ENCODE assay signal across 15 mouse cellular contexts in the genomic region with DNA sequence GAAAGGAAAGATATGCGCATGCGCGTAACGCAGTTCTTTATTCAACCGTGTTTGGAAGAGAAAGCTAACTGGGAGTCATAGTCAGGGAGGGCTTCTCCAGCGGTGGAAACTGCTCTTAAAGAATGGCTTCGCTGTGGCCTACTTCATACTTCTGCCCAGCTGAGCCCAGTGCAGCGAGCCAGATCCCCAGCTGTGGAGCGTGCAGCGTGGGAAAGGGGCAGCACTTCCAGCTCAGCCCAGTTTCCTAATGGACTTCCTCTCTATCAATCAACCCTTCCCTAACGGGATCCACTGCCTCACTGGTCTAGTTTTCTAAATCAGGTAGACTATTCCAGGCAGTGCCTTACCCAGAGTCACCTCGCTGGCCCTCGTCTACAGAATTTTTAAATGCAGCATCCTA.
DNase-seq lines count a peak whose midpoint lies in the region; ATAC-seq and TF ChIP-seq lines count a peak whose summit lies in the region.
"Had no signal": no experiment of that assay in that cellular context is flagged by ENCODE, and none has a peak within 500 bp of the region (broad histone marks: within the 10 kb centered on the region; RNA-seq: fewer than 3 reads in every experiment).

No protein-coding gene starts in this region.

- peaks cover 2% of the 10 kb centered on the region; the same call in 1 of the 2 replicates for H3K4me1 ChIP-seq in heart, adult 2 months (ENCODE audit: control insufficient read depth, insufficient read depth, low read length)
- H3K4me1 ChIP-seq in heart, embryonic 12.5 days (replicated peaks), result no peaks in the 10 kb centered on the region
- H3K4me1 ChIP-seq in hindbrain, embryonic 16.5 days (ENCODE audit: control insufficient read depth, insufficient read depth, low read depth, low read length), result no peaks in the 10 kb centered on the region
- H3K4me1 ChIP-seq: embryonic facial prominence, embryonic 10.5 days; hindbrain, embryonic 10.5 days; liver, embryonic 13.5 days; neural tube, embryonic 12.5 days had no signal

- H3K4me2 ChIP-seq in heart, embryonic 12.5 days, result no peak overlapping the region
- no peak overlapping the region for H3K4me2 ChIP-seq in hindbrain, embryonic 16.5 days (ENCODE audit: low read length)
- H3K4me2 ChIP-seq: liver, embryonic 13.5 days; neural tube, embryonic 12.5 days had no signal

- intact Hi-C loops in heart, adult 2 months (cut with DNase I), result no loop called here
- intact Hi-C loops in heart, postnatal 10 days (cut with DNase I), result no loop called here

- H3K9me3 ChIP-seq in heart, embryonic 12.5 days (replicated peaks), result peaks cover 4% of the 10 kb centered on the region; the same call in 1 of the 2 replicates
- H3K9me3 ChIP-seq in hindbrain, embryonic 16.5 days (ENCODE audit: control insufficient read depth, low read length), result no peaks in the 10 kb centered on the region; the same call in 1 of the 2 replicates
- H3K9me3 ChIP-seq: embryonic facial prominence, embryonic 10.5 days; liver, embryonic 13.5 days had no signal

- 59% methylated on average over 13 of the region's 13 CpGs for WGBS in heart, adult 2 months
- 67% methylated on average over 13 of the region's 13 CpGs for WGBS in heart, embryonic 12.5 days
- WGBS in hindbrain, embryonic 16.5 days, result 73% methylated on average over 13 of the region's 13 CpGs

- TF ChIP-seq POLR2A in heart, adult 2 months (IDR thresholded peaks at IDR 0.05; ENCODE audit: insufficient read depth, low read depth, low read length), result no peak

- no peak for TF ChIP-seq CTCF in heart, adult 2 months (IDR thresholded peaks at IDR 0.05)

- TF ChIP-seq EP300 in heart, adult 2 months (IDR thresholded peaks at IDR 0.05; ENCODE audit: insufficient read depth, low read depth, low read length), result no peak

- H3K79me2 ChIP-seq in heart, adult 2 months (replicated peaks; ENCODE audit: control insufficient read depth, insufficient read depth, low read length), result no peaks in the 10 kb centered on the region

- ATAC-seq in heart, embryonic 12.5 days (ENCODE audit: insufficient number of reproducible peaks, low FRiP score), result no peak
- ATAC-seq in hindbrain, embryonic 16.5 days, result no peak
- ATAC-seq: forebrain, embryonic 16.5 days; inflammation-experienced regulatory T-cells, adult 6 months had no signal

- H3K27ac ChIP-seq in heart, adult 2 months, result no peak overlapping the region
- H3K27ac ChIP-seq in heart, embryonic 12.5 days (ENCODE audit: poor library complexity, severe bottlenecking), result no peak overlapping the region
- H3K27ac ChIP-seq in hindbrain, embryonic 16.5 days (ENCODE audit: low read depth, low read length), result no peak overlapping the region
- H3K27ac ChIP-seq: embryonic facial prominence, embryonic 10.5 days; hindbrain, embryonic 10.5 days; left cerebral cortex, adult 2 months; liver, embryonic 13.5 days; neural tube, embryonic 12.5 days had no signal

- DNase-seq in heart, adult 2 months, result peak; percentile 39 to 48
- DNase-seq in retina, embryonic 14.5 days (ENCODE audit: low spot score), result peak; percentile 10
- no peak for DNase-seq in retina, postnatal 1 day
- DNase-seq in heart, postnatal 10 days, result peak; percentile 54 to 67
- DNase-seq in lung, postnatal 4 days, result peak; percentile 15 to 58

- H3K4me3 ChIP-seq in heart, adult 2 months, result no peak overlapping the region
- no peak overlapping the region for H3K4me3 ChIP-seq in heart, embryonic 12.5 days
- H3K4me3 ChIP-seq in hindbrain, embryonic 16.5 days (ENCODE audit: low read length), result no peak overlapping the region
- H3K4me3 ChIP-seq: embryonic facial prominence, embryonic 10.5 days; erythroblast, embryonic 14.5 days; hindbrain, embryonic 10.5 days; left cerebral cortex, adult 2 months; liver, embryonic 13.5 days; neural tube, embryonic 12.5 days had no signal

- no peaks in the 10 kb centered on the region for H3K27me3 ChIP-seq in heart, adult 2 months (ENCODE audit: control insufficient read depth, insufficient read depth, low read length)
- H3K27me3 ChIP-seq in heart, embryonic 12.5 days (replicated peaks), result no peaks in the 10 kb centered on the region
- no peaks in the 10 kb centered on the region for H3K27me3 ChIP-seq in hindbrain, embryonic 16.5 days (replicated peaks; ENCODE audit: control insufficient read depth, insufficient read depth, low read length)
- H3K27me3 ChIP-seq: liver, embryonic 13.5 days; neural tube, embryonic 12.5 days had no signal

- H3K36me3 ChIP-seq in heart, adult 2 months (ENCODE audit: control insufficient read depth, insufficient read depth, low read length), result no peaks in the 10 kb centered on the region
- no peaks in the 10 kb centered on the region for H3K36me3 ChIP-seq in heart, embryonic 12.5 days
- no peaks in the 10 kb centered on the region for H3K36me3 ChIP-seq in hindbrain, embryonic 16.5 days (ENCODE audit: control insufficient read depth, insufficient read depth, low read length)
- H3K36me3 ChIP-seq: embryonic facial prominence, embryonic 10.5 days; hindbrain, embryonic 10.5 days; liver, embryonic 13.5 days; neural tube, embryonic 12.5 days had no signal

- H3K9ac ChIP-seq in heart, adult 2 months (ENCODE audit: low read depth, low read length), result no peak overlapping the region
- no peak overlapping the region for H3K9ac ChIP-seq in heart, embryonic 12.5 days
- no peak overlapping the region for H3K9ac ChIP-seq in hindbrain, embryonic 16.5 days (ENCODE audit: low read depth, low read length)
- H3K9ac ChIP-seq: liver, embryonic 13.5 days; neural tube, embryonic 12.5 days had no signal
